23 mouse cellular contexts compared by ENCODE assay signal in the genomic region with DNA sequence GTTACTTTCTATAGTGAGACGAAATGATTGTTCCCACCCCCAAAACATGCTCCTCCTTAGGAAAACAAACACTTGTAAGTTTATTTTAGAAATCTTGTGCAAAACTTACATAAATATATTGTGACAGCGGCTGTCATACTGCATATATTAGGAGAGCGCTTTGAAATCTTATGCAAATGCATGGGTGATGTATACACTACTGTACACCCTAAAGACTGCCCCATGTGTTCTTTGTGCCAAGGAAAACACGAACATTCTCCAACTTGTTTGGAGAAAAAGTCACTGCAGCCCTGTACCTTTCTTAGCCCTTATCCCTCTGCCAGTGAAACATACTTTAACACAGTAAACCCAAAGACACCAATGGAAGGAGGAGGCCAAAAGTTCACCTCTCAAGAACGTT.
"Had no signal": no experiment of that assay in that cellular context is flagged by ENCODE, and none has a peak within 500 bp of the region (broad histone marks: within the 10 kb centered on the region; RNA-seq: fewer than 3 reads in every experiment).

No protein-coding gene starts in this region.

- H3K4me2 ChIP-seq: heart, embryonic 12.5 days; hindbrain, embryonic 12.5 days; hindbrain, embryonic 14.5 days; intestine, embryonic 15.5 days; limb, embryonic 13.5 days had no signal

- H3K27ac ChIP-seq: gastrocnemius, adult 2 months; heart, adult 2 months; hindbrain, embryonic 10.5 days; hindbrain, embryonic 12.5 days; hindbrain, embryonic 14.5 days; intestine, embryonic 15.5 days; layer of hippocampus, adult 2 months; left cerebral cortex, adult 2 months; limb, embryonic 13.5 days had no signal

- H3K4me1 ChIP-seq: hindbrain, embryonic 10.5 days; hindbrain, embryonic 12.5 days; intestine, embryonic 15.5 days had no signal

- H3K9me3 ChIP-seq: heart, embryonic 12.5 days; hindbrain, embryonic 10.5 days; hindbrain, embryonic 12.5 days; intestine, embryonic 15.5 days; limb, embryonic 13.5 days had no signal

- H3K4me3 ChIP-seq: gastrocnemius, adult 2 months; heart, adult 2 months; heart, embryonic 12.5 days; hindbrain, embryonic 10.5 days; hindbrain, embryonic 12.5 days; intestine, embryonic 15.5 days; layer of hippocampus, adult 2 months; left cerebral cortex, adult 2 months; limb, embryonic 13.5 days had no signal

- DNase-seq: gastrocnemius, adult 2 months; gastrocnemius, postnatal 10 days; gastrocnemius, postnatal 25 days; heart, adult 2 months; heart, postnatal 10 days; heart, postnatal 4 days; kidney, adult 18-20 months; kidney, adult 8-10 months; kidney, postnatal 10 days; kidney, postnatal 25 days; kidney, postnatal 4 days; liver had no signal

- H3K27me3 ChIP-seq: heart, embryonic 12.5 days; hindbrain, embryonic 12.5 days; intestine, embryonic 15.5 days; limb, embryonic 13.5 days had no signal

- H3K36me3 ChIP-seq: heart, embryonic 12.5 days; hindbrain, embryonic 10.5 days; hindbrain, embryonic 12.5 days; intestine, embryonic 15.5 days; limb, embryonic 13.5 days had no signal

- H3K9ac ChIP-seq: heart, embryonic 12.5 days; hindbrain, embryonic 12.5 days; hindbrain, embryonic 14.5 days; intestine, embryonic 15.5 days; limb, embryonic 13.5 days had no signal

- ATAC-seq: hindbrain, embryonic 16.5 days; inflammation-experienced regulatory T-cells, adult 6 months; intestine, embryonic 15.5 days; intestine, postnatal 0 days had no signal
